Mouse (Mus musculus): ENCODE results near the gene Onecut1. TPM values are rescaled to one million over a fixed set of nuclear protein-coding genes. Genes with fewer than 3 reads are reported as not detected.
A peak's percentile ranks its signal among the peaks of the same experiment; 100 is the strongest.

The Onecut1 gene
- total RNA-seq, 2 experiments from 2014 or later = not detected

DNA sequence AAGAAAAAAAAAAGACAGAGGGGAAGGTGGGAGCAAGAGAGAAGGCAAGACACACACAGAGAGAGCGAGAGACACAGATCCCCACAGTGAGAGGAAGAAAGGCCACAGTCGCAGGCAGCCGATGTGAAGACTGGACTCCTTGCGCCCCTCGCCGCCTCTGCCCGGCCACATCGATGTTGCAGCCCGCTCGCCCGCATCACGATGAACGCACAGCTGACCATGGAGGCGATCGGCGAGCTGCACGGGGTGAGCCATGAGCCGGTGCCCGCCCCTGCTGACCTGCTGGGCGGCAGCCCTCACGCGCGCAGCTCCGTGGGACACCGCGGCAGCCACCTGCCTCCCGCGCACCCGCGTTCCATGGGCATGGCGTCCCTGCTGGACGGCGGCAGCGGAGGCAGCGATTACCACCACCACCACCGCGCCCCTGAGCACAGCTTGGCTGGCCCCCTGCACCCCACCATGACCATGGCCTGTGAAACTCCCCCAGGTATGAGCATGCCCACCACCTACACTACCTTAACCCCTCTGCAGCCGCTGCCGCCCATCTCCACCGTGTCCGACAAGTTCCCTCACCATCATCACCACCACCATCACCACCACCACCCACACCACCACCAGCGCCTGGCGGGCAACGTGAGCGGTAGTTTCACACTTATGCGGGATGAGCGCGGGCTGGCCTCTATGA, 517 bp downstream of the Onecut1 start:
- no peak for DNase-seq

DNA sequence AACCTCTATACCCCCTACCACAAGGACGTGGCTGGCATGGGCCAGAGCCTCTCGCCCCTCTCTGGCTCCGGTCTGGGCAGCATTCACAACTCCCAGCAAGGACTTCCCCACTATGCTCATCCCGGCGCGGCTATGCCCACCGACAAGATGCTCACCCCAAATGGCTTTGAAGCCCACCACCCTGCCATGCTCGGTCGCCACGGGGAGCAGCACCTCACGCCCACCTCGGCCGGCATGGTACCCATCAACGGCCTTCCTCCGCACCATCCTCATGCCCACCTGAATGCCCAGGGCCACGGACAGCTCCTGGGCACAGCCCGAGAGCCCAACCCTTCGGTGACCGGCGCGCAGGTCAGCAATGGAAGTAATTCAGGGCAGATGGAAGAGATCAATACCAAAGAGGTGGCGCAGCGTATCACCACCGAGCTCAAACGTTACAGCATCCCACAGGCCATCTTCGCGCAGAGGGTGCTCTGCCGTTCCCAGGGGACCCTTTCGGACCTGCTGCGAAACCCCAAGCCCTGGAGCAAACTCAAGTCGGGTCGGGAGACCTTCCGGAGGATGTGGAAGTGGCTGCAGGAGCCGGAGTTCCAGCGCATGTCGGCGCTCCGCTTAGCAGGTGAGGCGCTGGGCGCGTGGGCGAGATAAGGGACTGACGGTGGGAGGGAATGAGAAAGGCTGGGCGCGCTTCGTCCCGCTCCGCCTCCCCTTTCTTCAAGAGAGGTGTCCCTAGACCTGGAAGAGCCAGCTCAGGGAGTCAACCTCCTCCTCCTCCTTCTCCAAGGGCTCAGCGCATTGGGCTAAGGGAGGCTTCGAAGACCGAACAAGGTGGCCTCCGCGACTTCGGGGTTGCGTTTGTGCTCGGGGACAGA, 1.3 kb downstream of the Onecut1 start:
- no peak for DNase-seq

DNA sequence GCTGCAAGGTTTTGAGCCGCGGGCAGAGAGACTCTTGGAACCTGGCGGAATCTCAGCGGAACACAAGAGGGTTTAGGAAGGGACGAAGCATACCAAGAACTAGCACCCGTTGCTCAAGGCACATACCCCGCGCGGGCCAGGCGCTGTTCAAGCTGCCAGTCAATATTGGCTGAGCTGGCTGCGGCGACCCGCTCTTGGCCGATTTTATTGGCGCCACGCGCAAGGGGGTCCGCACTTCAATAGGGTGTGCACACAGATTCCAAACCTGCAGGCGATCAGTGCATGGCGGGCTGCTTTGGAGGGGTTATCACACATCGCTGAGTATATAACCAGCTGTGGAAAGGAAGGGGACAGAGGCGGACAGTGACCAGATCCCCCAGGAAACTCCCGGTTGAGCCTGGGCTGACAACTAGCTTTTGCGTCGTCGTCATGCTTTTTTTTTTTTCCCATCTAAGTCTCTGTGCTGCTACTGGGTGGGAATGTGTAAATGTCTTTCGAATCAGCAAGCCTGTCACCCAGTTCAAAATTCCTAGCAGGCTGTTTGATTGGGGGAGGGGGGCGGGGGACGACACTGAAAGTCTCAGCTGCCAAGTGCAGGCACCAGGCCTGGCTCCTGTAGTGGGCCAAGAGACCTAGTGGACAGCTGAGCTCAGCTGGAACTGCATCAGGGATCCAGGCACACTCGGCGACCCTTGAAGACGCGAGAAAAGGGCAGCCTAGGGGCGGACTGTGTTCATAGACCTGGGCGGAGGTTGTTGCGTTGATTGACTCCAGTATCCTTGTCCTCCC, 2.1 kb downstream of the Onecut1 start:
- DNase-seq = no peak

DNA sequence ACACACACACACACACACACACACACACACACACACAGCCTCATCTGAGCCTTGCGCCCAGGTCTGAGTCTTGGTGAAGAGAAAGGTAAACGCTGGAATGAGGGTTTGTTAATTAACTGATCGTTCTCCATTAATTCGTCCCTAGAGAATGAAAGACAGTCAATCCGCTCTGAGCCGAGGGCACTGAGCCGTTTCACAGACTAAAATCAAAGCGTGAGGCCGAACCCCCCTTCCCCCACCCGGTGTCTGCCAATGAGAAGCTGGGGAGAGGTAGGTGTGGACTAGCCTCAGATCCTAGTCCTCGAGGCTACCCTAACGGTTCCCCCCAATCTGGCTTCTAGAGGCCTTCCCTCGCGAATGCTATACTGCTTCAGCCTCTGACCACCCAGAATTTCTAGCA, 2.8 kb downstream of the Onecut1 start:
- no peak for DNase-seq

DNA sequence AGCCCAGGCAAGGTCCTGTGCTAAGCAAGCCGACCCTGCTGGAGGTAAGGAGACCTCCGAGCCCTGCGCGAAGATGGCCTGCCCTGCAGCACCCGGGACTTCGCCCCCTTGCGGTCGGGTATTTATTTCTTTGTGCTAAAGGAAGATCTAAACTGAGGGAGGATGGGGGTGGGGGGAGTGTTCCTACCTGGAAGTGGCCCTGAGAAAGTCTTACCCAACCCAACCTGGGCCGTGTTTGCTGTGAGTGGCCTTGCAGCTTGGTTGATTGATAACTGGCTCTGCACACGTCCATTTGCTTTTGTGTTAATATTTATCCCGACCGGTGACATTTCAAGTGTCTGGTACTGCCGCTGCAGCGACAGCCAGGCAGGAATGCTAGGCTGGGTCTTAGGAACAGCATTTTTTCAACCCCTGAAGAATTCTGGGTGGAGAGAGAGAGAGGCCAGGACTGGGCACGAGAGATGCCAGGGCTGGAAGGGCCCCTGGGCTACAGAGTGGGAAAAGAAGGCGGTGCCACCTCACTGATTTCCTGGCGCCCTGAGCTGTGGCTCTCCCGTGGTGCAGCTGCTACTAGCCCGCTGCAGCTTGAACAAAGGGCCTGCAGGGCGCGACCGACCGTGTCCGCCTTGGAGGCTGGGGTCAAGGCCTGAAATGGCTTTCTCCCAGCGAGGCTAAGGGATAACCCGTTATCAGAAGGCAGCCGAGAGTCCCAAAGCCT, 5.0 kb downstream of the Onecut1 start:
- no peak for DNase-seq

DNA sequence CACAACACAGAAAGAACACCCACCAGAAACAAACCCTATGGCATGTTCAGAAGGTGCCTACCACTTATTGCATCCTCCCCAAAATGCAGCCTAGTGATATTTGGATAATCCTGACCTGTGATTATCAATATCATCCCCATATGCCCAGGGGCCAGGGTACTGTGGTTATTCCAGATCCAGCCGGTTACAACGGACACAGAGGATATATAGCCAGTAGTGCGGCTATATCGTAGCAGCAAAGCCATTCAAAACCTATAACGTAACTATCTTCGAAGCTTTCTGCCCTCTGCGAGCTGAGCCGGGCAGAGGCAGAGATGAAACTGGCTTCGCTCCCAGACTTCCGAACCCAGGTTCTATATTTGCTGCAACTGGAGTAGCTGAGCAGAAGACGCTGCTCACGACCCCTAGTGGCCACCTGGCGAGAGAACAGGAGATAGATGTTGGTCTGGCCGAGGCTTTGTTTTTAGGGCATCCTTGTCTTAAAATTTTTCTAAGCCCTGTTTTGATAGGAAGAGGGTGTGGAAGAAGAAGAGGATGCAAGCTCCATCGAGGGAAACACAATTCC, 6.0 kb downstream of the Onecut1 start:
- peak; percentile 73 for DNase-seq

DNA sequence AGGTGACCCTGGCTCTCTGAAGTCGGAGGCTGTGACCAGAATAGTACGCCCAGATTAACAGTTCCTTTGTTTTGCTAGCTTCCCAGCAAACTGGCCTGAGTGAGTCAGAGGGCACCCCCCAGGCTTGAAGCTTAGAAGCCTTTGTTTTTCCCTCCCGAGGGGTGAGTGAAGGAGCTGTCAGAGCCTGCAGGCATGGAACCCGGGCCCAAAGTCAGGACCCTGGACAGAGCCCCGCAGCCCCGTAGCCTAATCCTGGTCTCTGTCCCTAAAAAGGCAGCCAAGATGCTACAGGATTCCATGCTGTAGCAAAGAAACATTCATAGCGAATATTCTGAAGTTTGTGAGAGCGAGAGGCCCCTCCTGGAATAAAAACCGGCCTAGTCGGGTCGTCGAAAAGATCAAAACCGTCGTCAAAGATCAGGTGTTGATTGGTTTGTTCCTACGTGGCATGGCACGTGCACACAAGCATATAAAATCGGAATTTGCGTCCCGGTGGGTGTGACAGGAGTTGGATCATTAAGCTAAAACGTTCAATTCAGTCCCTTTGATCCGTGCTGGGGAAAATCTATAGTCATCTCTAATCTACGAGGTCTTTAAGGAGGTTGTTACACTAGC, 6.7 kb downstream of the Onecut1 start:
- DNase-seq = peak; percentile 45

DNA sequence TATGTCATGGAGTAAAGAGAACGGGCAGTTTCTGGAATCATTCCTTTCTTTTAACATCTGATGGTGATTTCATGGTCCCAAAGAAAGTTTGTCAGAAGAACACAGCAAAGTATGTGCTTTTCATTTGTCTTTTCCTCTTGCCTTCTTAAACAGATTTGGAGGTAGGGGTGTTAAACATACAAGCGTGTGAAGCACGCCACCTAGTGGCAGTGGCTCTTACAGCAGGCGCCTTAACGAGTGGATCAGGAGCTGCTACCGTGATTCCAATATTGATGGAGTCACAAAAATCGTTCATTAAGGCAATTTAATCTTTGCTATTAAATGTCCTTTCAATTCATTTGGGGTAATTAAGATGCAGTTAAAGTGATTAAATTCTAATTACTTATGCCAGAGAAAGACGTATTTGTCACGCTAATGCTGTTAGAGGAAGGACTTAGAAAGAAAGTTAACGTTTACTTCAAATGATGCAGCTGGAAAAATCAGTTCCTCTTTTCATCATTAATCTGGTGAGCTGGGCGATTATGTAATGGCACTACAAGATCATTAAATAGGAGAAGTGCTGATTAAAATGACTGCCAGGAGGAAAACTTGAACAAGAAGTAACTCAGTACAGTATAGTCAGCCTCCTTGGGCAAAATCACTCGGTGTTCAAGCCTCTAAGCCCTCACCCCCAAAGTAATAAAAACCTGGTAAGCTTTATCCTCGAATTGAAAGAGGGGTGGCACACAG, 9.4 kb downstream of the Onecut1 start:
- peak; percentile 77 for DNase-seq

DNA sequence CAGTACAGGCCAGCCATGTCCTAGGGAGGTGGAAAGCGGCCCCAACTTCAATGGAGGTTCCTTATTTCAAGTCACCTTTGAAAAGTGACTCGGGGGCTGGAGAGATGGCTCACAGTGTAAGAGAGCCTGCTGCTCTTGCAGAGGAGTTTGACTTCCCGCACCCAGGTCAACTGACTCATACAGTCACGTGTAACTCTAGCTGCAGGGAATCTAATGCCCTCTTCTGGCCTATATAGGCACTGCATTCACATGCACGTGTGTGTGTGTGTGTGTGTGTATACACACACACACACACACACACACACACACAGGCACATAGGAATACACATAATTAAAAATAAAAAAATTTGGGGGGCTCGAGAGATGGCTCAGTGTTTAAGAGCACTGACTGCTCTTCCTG, 14.6 kb downstream of the Onecut1 start:
- DNase-seq = no peak

DNA sequence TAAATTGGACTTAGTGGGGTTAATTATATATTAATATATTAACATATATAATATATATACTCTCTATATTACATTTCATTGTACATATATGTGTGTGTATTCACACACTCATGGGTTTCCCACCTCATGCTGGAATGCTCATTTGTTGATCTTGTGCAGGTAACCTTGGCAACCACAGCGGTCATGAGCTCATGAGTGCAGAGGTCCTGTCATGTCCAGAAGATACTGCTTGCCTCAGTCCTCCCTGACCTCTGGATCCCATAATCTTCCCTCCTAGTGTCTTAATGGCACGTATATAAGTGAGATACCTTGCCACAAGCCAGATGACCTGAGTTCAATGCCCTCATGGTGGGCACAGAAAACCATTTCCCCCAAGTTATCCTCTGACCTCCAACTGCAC, 16.0 kb downstream of the Onecut1 start:
- no peak for DNase-seq

DNA sequence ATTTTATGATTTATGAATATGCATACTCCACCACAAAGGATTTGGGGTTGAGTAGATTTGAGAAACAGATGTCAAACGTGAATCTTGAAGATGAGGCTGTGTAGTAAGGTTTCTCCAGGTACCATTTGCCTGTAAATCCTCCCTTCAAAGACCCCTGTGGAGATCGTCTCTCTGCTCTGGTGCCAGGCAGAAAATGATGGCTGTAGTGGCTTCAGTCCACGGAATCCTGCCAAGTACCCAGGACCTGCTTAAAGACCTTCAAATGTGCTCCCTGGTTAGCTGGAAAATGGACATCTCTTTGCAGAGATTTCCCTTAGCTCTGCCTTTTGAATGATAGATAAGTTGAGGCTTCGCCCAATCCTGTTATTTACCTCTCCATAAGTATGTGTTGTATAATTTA, 26.1 kb downstream of the Onecut1 start:
- no peak for DNase-seq

DNA sequence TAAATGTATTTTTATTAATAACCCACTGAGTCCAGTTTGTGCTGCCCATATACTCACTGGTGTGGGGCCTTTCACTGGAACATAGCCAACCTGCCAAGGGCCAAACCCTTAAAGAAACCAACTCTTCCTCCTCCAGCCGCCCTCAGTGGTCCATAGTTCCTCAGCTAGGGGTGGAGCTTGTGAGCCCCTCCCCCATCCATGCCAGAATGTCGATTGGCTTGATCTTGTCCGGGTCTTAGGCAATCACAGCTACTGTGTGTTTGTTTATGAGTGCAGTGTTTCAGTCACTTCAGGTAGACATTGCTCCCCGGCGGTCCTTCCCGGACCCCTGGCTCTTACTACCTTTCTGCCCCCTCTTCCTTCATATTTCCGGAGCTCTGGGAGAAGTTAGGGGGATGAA, 35.0 kb downstream of the Onecut1 start:
- no peak for DNase-seq

DNA sequence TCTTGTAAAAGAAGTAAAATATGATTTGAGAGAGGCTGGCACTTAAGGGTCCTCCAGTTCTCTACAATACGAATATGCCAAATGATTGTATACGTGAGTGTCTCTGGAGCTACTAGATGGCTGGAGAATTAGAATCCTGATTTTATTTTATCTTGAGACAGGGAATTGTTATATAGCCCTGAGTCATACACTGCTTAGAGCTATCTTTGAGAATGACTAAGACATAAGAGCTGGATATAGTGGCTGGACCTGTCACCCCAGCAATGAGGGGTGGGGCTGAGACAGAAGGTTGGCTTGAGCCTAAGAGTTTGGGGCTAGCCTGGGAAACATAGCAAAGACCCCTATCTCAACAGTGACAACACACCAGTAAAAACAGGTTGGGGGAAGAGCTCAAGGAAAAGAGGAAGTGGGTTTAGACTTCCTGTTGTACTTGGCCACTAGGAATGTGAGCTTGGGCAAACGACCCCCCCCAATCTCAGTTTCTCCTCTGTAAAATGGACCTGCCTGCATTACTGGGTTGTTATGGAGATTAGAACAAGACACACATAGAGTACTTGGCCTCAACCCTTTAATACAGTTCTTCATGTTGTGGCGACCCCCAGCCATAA, 35.8 kb downstream of the Onecut1 start:
- DNase-seq = no peak

DNA sequence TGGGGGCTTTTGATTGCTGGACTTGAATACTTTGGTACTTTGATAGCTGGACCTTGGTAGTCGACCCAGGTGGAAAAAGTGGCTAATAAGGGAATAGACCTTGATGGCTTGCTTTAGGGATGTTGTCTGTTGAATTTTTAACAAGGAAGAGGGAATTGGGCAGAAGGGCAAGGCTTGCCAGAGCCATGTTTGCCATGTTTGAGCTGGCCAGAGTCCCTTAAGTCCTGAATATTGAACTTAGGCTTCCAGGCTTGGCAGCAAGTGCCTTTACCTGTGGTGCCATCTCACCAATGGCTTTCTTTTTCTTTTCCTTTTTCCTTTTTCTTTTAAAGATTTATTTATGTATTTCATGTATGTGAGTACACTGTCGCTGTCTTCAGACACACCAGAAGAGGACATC, 38.4 kb downstream of the Onecut1 start:
- no peak for DNase-seq

DNA sequence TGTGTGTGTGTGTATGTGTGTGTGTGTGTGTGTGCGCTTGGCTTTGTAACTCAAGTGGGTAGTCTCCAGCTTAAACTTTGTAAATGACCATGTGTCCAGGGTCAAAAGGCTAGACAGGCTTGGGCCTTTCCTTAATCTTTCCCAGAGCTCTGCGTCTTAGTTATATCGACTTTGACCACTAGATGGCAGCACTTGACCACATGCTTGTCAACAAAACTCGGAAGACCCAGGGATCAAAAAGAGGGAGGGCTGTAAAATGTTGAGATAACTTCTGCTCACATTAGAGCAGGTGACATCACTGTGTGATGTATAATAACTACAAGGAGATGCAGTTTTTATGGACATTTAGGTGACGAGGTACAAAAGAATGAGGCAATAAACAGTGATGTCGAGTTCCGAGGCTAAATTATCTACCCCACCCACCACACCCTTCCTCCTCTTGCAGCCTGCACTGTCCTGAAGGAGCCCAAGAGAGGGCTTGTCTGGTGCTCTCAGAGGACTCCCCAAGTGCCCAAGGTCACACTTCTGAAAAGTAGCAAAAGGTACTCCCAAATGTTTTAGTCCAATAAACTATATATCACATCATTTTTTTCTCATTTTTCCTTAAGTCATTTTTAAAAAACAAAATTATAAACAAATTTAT, 43.3 kb downstream of the Onecut1 start:
- peak; percentile 81 for DNase-seq

DNA sequence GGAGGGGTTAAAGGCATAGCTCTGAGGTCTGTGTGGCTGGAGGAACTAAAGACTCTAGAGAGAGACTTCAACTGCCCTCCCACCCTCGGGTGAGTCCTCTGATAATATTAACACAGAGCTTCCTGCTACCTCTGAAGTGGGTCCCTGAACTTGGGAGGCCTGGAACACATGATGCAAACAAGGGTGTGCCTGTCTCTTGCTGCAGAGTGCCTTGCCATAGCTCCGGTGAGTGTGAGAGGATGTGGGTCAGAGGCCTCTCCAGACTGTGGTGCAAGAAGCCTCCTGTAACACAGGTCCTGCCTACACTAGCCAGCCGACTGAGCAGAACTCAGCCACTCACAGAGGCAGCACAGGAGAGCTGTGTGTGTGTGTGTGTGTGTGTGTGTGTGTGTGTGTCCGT, 45.2 kb downstream of the Onecut1 start:
- no peak for DNase-seq

DNA sequence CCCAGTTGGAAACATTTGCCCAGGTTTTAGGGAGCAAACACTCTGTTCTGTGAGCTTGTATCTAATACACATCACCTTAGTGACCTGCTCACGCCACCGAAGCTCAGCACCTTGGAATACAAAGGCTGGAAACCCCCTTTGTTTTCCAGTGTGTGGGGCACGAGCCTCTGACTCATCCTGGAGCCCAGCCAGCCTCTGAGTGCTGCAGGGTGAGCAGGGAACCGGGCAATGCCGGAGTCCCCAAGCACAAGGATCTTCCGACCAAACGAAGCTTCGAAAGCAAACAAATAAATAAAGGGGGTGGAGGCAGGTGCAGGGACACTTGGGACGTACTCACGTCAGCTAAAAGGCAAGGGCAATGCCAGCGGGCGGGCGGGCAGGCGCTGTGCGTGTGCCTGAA, 47.5 kb downstream of the Onecut1 start:
- DNase-seq = peak; percentile 85

DNA sequence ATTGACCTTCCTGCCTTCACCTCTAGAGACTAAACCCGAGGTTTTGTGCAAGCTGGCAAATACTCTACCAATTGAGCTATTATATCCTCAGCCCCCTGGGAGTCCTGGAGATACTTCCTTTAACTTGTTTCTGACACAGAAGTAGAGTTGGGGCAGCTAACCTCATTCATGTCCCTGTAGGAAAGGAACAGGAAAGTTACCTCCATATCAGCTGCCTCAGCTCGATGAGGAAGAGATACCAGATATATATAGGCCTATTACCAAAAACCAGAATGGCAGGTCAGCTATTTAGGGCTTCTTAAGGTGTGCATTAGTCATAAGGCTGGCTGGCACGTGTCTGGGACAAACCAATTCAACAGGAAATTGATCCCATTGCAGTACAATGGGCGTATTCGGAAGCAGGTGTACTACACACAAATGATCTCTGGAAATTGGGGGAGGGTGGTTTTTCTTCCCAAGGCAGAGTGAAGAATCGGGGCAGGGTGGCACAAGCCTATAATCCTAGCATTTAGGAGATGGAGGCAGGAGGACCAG, 48.6 kb downstream of the Onecut1 start:
- no peak for DNase-seq

DNA sequence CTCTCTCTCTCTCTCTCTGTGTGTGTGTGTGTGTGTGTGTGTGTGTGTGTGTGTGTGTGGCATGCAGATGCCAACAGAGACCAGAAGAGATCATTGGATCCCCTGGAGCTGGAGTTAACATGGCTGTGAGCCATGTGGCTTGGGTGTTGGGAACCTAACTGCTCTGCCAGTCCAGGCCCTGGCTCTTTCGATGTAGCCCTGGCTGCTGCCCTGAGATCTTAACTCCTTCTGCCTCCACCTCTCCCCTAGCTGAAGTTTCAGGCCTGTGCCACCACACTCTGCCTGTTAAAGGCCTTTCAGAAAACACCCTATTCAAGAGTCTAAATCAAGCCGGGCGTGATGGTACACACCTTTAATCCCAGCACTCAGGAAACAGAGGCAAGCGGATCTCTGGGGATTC, 49.7 kb downstream of the Onecut1 start:
- no peak for DNase-seq

DNA sequence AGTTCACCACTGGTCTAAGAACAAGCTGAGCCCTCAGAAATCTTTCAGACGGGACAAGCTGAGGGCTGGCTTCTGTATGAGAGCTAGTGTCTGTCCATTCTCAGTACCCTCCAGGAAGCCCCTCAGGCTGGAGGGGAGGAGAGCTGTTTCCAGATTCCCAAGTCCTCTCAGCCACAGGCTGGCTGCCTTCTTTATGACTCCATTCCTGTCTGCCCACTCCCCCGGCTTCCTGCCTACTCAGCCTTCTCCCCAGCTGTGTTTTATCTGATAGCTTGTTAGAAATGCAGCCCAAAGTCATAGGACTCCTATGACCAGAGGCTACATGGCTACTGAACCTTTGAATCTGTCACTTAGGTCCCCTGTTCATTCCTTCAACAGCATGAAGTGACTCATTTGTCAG, 50.2 kb downstream of the Onecut1 start:
- DNase-seq = peak; percentile 20

Data from heart, postnatal 4 days (tissue).